Mouse (Mus musculus): ENCODE data around the gene Htr2c. TPM values are rescaled to one million over a fixed set of nuclear protein-coding genes. Genes with fewer than 3 reads are reported as not detected.
A peak's percentile ranks its signal among the peaks of the same experiment; 100 is the strongest.

Htr2c gene
- polyA plus RNA-seq, 1 experiment from 2014 or later: 0.22 TPM

GRCm38 (mm10) chrX:147217382-147218013 is 255.2 kb downstream of the Htr2c start:
- H3K4me3 ChIP-seq: no peak overlapping the region
- H3K9me3 ChIP-seq: no peaks in the 10 kb centered on the region
- WGBS: 75% methylated on average over 3 of the region's 3 CpGs
- no peaks in the 10 kb centered on the region for H3K36me3 ChIP-seq (replicated peaks)
- no peaks in the 10 kb centered on the region for H3K4me1 ChIP-seq
- DNase-seq (ENCODE audit: extremely low spot score, low spot score): no peak
- H3K27ac ChIP-seq: no peak overlapping the region
- H3K27me3 ChIP-seq (ENCODE audit: poor library complexity, severe bottlenecking): no peaks in the 10 kb centered on the region

- H3K9me3 ChIP-seq: no peaks in the 10 kb centered on the region
- 57% methylated on average over 2 of the region's 2 CpGs for WGBS
- no peaks in the 10 kb centered on the region for H3K4me1 ChIP-seq
- no peak for DNase-seq (ENCODE audit: extremely low spot score, low spot score)
- H3K36me3 ChIP-seq (replicated peaks): no peaks in the 10 kb centered on the region
- H3K4me3 ChIP-seq: no peak overlapping the region
- H3K27ac ChIP-seq: no peak overlapping the region
- no peaks in the 10 kb centered on the region for H3K27me3 ChIP-seq (ENCODE audit: poor library complexity, severe bottlenecking)
Observed at GRCm38 (mm10) chrX:147238806-147239542, 276.7 kb downstream of the Htr2c start.

MicroRNA genes within 50 kb of the gene (microRNA counts, 519-probe panel; counts per million panel counts)
- 341 counts per million, percentile 65 among the panel's probes with 10 or more counts for microRNA mmu-miR-448
- microRNA mmu-miR-764-3p: 341 counts per million, percentile 65 among the panel's probes with 10 or more counts
- 341 counts per million, percentile 65 among the panel's probes with 10 or more counts for microRNA mmu-miR-764-5p

Small RNA genes within 50 kb of the gene (microRNA-seq; reads per million reads assigned to microRNA genes)
- gene Gm22650: not detected
- gene Gm24627: not detected
- 1.2 reads per million for gene Mir1264
- 11.7 reads per million, percentile 23 among the genes with 10 or more reads in this experiment for gene Mir1298
- gene Mir1912: not detected
- gene Mir448: 3.9 reads per million, percentile 8 among the genes with 10 or more reads in this experiment
- not detected for gene Mir764
